Mouse (Mus musculus) E14TG2a.4 (cell line): Measurements from ENCODE around the gene Ushbp1.

Experiments
- CTCF ChIP-seq: conservative IDR thresholded peaks from 2 replicates; pipeline ENCODE4 v1.5.1; 2014; ENCODE audit warnings: low read length
- NANOG ChIP-seq: IDR thresholded peaks from 2 replicates; pipeline ENCODE4 v1.6.1; 2014; ENCODE audit warnings: borderline replicate concordance, low read length, mixed read lengths
- POU5F1 ChIP-seq: IDR thresholded peaks from 2 replicates; pipeline ENCODE4 v1.6.1; 2014; ENCODE audit warnings: low read length, borderline replicate concordance

GRCm38 (mm10) chr8:71404951-71405351 is 9.3 kb upstream of the Ushbp1 start:
- TF ChIP-seq CTCF (no peak), POU5F1 (no peak), NANOG (no peak)
